Mouse (Mus musculus) stomach, postnatal 0 days (tissue): ENCODE measurements around the gene Acer2. TPM values are rescaled to one million over a fixed set of nuclear protein-coding genes. Genes with fewer than 3 reads are reported as not detected.

Experiments used
- ATAC-seq: fragments of 200-750 bp; cut with Nextera tagmentation; 2 replicates; pipeline ENCODE4 v1.8.0; 2017; ENCODE audit not compliant: low FRiP score, low TSS enrichment
- DNase-seq: peaks from one replicate; pipeline ENCODE4 v3.0.0-alpha.2; 2016; ENCODE audit warnings: low spot score
- H3K27ac ChIP-seq: fragments of 300-500 bp; sonication (generic); replicated peaks from 2 replicates; pipeline ENCODE4 v1.5.1; 2014; ENCODE audit warnings: mild to moderate bottlenecking, control low read depth
- H3K27me3 ChIP-seq: fragments of 300-500 bp; sonication (generic); 2 replicates; pipeline ENCODE4 v1.6.1; 2014; ENCODE audit warnings: low read length; ENCODE audit not compliant: control insufficient read depth, insufficient read depth
- H3K36me3 ChIP-seq: fragments of 300-500 bp; sonication (generic); 2 replicates; pipeline ENCODE4 v1.6.1; 2014; ENCODE audit warnings: low read length, mixed read lengths; ENCODE audit not compliant: control insufficient read depth, insufficient read depth
- H3K4me1 ChIP-seq: fragments of 300-500 bp; sonication (generic); replicated peaks from 2 replicates; pipeline ENCODE4 v1.6.1; 2014; ENCODE audit warnings: antibody characterized with exemption; ENCODE audit not compliant: control insufficient read depth, insufficient read depth
- H3K4me2 ChIP-seq: fragments of 300-500 bp; sonication (generic); replicated peaks from 2 replicates; pipeline ENCODE4 v1.6.1; 2014; ENCODE audit warnings: low read depth, mild to moderate bottlenecking, control low read depth, moderate library complexity
- H3K4me3 ChIP-seq: fragments of 300-500 bp; sonication (generic); 2 replicates; pipeline ENCODE4 v1.5.1; 2014; ENCODE audit warnings: low read depth, low read length, control low read depth
- H3K9ac ChIP-seq: fragments of 300-500 bp; sonication (generic); 2 replicates; pipeline ENCODE4 v1.6.1; 2014; ENCODE audit warnings: mild to moderate bottlenecking, low read length, control low read depth, mixed read lengths
- H3K9me3 ChIP-seq: fragments of 300-500 bp; sonication (generic); 2 replicates; pipeline ENCODE4 v1.6.1; 2016; ENCODE audit warnings: low read length; ENCODE audit not compliant: control insufficient read depth
- CTCF ChIP-seq: IDR thresholded peaks from 2 replicates; pipeline ENCODE4 v1.5.1; 2016; ENCODE audit warnings: antibody characterized with exemption, low read depth, mild to moderate bottlenecking, moderate library complexity
- EP300 ChIP-seq: optimal IDR thresholded peaks from 2 replicates; pipeline ENCODE3; 2016; ENCODE audit warnings: antibody characterized with exemption
- WGBS: fragments of 180-500 bp; shearing (Covaris S2); extraction: QIAGEN DNeasy Blood & Tissue Kit; methylation state at CpG from one replicate; pipeline ENCODE4 v1.1.7; 2014; 5-methylcytosine and 5-hydroxymethylcytosine counted together
- polyA plus RNA-seq: library from polyadenylated mRNA; unstranded; fragments of >200 nt; fragmentation: Nextera tagmentation; extraction: Ambion mirVana; gene quantifications from 2 replicates; pipeline ENCODE4 v1.2.1, GENCODE M21; 2015

Acer2 gene
- polyA plus RNA-seq, 1 experiment from 2014 or later = 15.9 TPM

- no peaks in the 10 kb centered on the region for H3K27me3 ChIP-seq
- H3K9ac ChIP-seq = no peak overlapping the region
- no peak overlapping the region for H3K4me2 ChIP-seq
- H3K27ac ChIP-seq = no peak overlapping the region
- DNase-seq (no peak), ATAC-seq (no peak)
- TF ChIP-seq CTCF (no peak), EP300 (no peak)
- no peaks in the 10 kb centered on the region for H3K9me3 ChIP-seq
- no peaks in the 10 kb centered on the region for H3K4me1 ChIP-seq
- WGBS = 70% methylated on average over 2 of the region's 2 CpGs
- H3K4me3 ChIP-seq = no peak overlapping the region
- H3K36me3 ChIP-seq = no peaks in the 10 kb centered on the region
Observed at GRCm38 (mm10) chr4:86882413-86882812, 8.2 kb downstream of the Acer2 start.

GRCm38 (mm10) chr4:86884945-86885344 lies 10.7 kb downstream of the Acer2 start:
- H3K4me3 ChIP-seq = no peak overlapping the region
- H3K9ac ChIP-seq = no peak overlapping the region
- TF ChIP-seq EP300 = no peak
- TF ChIP-seq CTCF = peak; percentile 72
- ATAC-seq = no peak
- WGBS = 70% methylated on average over 4 of the region's 4 CpGs
- no peak overlapping the region for H3K4me2 ChIP-seq
- no peak overlapping the region for H3K27ac ChIP-seq
- H3K36me3 ChIP-seq = no peaks in the 10 kb centered on the region
- peak; percentile 50 for DNase-seq
- no peaks in the 10 kb centered on the region for H3K27me3 ChIP-seq
- no peaks in the 10 kb centered on the region for H3K9me3 ChIP-seq
- H3K4me1 ChIP-seq = no peaks in the 10 kb centered on the region

GRCm38 (mm10) chr4:86885790-86886159 lies 11.6 kb downstream of the Acer2 start:
- Histone ChIP-seq H3K9ac (peak overlapping the region; percentile 31), H3K4me1 (no peaks in the 10 kb centered on the region), H3K27ac (0 out of 2 replicates have a peak overlapping the region, but pooled peaks have one; percentile 30), H3K4me3 (peak overlapping the region; percentile 26), H3K9me3 (no peaks in the 10 kb centered on the region), H3K36me3 (no peaks in the 10 kb centered on the region), H3K4me2 (peak overlapping the region; percentile 52), H3K27me3 (no peaks in the 10 kb centered on the region)
- WGBS = 45% methylated on average over 12 of the region's 12 CpGs
- peak; percentile 38 for DNase-seq
- ATAC-seq = no peak
- TF ChIP-seq CTCF = no peak
- TF ChIP-seq EP300 = no peak

- no peaks in the 10 kb centered on the region for H3K27me3 ChIP-seq
- DNase-seq (peak; percentile 40), ATAC-seq (no peak)
- no peaks in the 10 kb centered on the region for H3K36me3 ChIP-seq
- peak overlapping the region; percentile 31 for H3K9ac ChIP-seq
- peak overlapping the region; percentile 30; the same call in 1 of the 2 replicates for H3K27ac ChIP-seq
- H3K4me2 ChIP-seq = peak overlapping the region; percentile 52
- H3K4me3 ChIP-seq = peak overlapping the region; percentile 26
- no peaks in the 10 kb centered on the region for H3K4me1 ChIP-seq
- no peaks in the 10 kb centered on the region for H3K9me3 ChIP-seq
- 18% methylated on average over 18 of the region's 18 CpGs for WGBS
- no peak for TF ChIP-seq CTCF
- TF ChIP-seq EP300 = no peak
Observed at GRCm38 (mm10) chr4:86886160-86886878, 12.1 kb downstream of the Acer2 start.

- H3K4me2 ChIP-seq = no peak overlapping the region
- H3K9me3 ChIP-seq = no peaks in the 10 kb centered on the region
- TF ChIP-seq CTCF = peak; percentile 49
- no peak for TF ChIP-seq EP300
- no peaks in the 10 kb centered on the region for H3K27me3 ChIP-seq
- no peaks in the 10 kb centered on the region for H3K36me3 ChIP-seq
- DNase-seq (no peak), ATAC-seq (no peak)
- H3K4me1 ChIP-seq = no peaks in the 10 kb centered on the region
- WGBS = 76% methylated on average over 5 of the region's 5 CpGs
- no peak overlapping the region for H3K27ac ChIP-seq
- H3K9ac ChIP-seq = no peak overlapping the region
- no peak overlapping the region for H3K4me3 ChIP-seq
Observed at GRCm38 (mm10) chr4:86887879-86888278, 13.7 kb downstream of the Acer2 start.

- Histone ChIP-seq H3K4me2 (no peak overlapping the region), H3K4me3 (no peak overlapping the region), H3K27me3 (no peaks in the 10 kb centered on the region), H3K9me3 (no peaks in the 10 kb centered on the region), H3K4me1 (no peaks in the 10 kb centered on the region), H3K36me3 (no peaks in the 10 kb centered on the region), H3K9ac (no peak overlapping the region), H3K27ac (no peak overlapping the region)
- 68% methylated on average over 7 of the region's 7 CpGs for WGBS
- TF ChIP-seq EP300 = no peak
- no peak for TF ChIP-seq CTCF
- DNase-seq = no peak
- ATAC-seq = no peak
Observed at GRCm38 (mm10) chr4:86897411-86897810, 23.2 kb downstream of the Acer2 start.
